Mouse (Mus musculus): Measurements from ENCODE around the gene Tbc1d8. TPM values are rescaled to one million over a fixed set of nuclear protein-coding genes. Genes with fewer than 3 reads are reported as not detected.

Gene Tbc1d8
- polyA plus RNA-seq, 1 experiment: 5.8 TPM

GRCm38 (mm10) chr1:39464760-39465159 lies 13.8 kb downstream of the Tbc1d8 start:
- Histone ChIP-seq H3K4me2 (ENCODE audit: low read depth) (no peak overlapping the region), H3K36me3 (ENCODE audit: control insufficient read depth, insufficient read depth) (no peaks in the 10 kb centered on the region), H3ac (ENCODE audit: control insufficient read depth, insufficient read length) (no peak overlapping the region), H3K79me2 (ENCODE audit: control insufficient read depth, insufficient read depth) (no peaks in the 10 kb centered on the region), H3K27me3 (ENCODE audit: control insufficient read depth, insufficient read depth, insufficient read length) (peaks cover 17% of the 10 kb centered on the region), H3K4me3 (no peak overlapping the region)
- TF ChIP-seq REST (IDR thresholded peaks at IDR 0.05; ENCODE audit: insufficient read depth, insufficient read length): no peak
- no peak for TF ChIP-seq MYOG (IDR thresholded peaks at IDR 0.05; ENCODE audit: control insufficient read depth in 1 of 3, insufficient read depth in 1 of 3, insufficient read length in 2 of 3, low read depth in 2 of 3)
- no peak for TF ChIP-seq POLR2AphosphoS2 (IDR thresholded peaks at IDR 0.05; ENCODE audit: insufficient read length, low read depth)
- no peak for TF ChIP-seq MYOD1 (IDR thresholded peaks at IDR 0.05; ENCODE audit: control insufficient read depth in 1 of 3, insufficient read length in 2 of 3, low read depth in 2 of 3)

GRCm38 (mm10) chr1:39462937-39463444 lies 15.6 kb downstream of the Tbc1d8 start:
- Histone ChIP-seq H3K36me3 (ENCODE audit: control insufficient read depth, insufficient read depth) (no peaks in the 10 kb centered on the region), H3K27me3 (ENCODE audit: control insufficient read depth, insufficient read depth, insufficient read length) (peaks cover 13% of the 10 kb centered on the region), H3K4me2 (ENCODE audit: low read depth) (no peak overlapping the region), H3K4me3 (no peak overlapping the region), H3K79me2 (ENCODE audit: control insufficient read depth, insufficient read depth) (no peaks in the 10 kb centered on the region), H3ac (ENCODE audit: control insufficient read depth, insufficient read length) (no peak overlapping the region)
- TF ChIP-seq MYOG (IDR thresholded peaks at IDR 0.05; ENCODE audit: control insufficient read depth in 1 of 3, insufficient read depth in 1 of 3, insufficient read length in 2 of 3, low read depth in 2 of 3): no peak
- TF ChIP-seq REST (IDR thresholded peaks at IDR 0.05; ENCODE audit: insufficient read depth, insufficient read length): no peak
- no peak for TF ChIP-seq SRF (IDR thresholded peaks at IDR 0.05; ENCODE audit: control insufficient read depth, insufficient read length, low read depth)
- no peak for TF ChIP-seq E2F4 (IDR thresholded peaks at IDR 0.05; ENCODE audit: insufficient read depth)
- TF ChIP-seq CEBPB (IDR thresholded peaks at IDR 0.05; ENCODE audit: insufficient read depth, poor library complexity, severe bottlenecking): no peak
- TF ChIP-seq MYOD1 (IDR thresholded peaks at IDR 0.05; ENCODE audit: control insufficient read depth in 1 of 3, insufficient read length in 2 of 3, low read depth in 2 of 3): no peak
- no peak for TF ChIP-seq MAX (IDR thresholded peaks at IDR 0.05; ENCODE audit: low read depth)
- no peak for TF ChIP-seq TCF3 (IDR thresholded peaks at IDR 0.05; ENCODE audit: insufficient read length, low read depth)
- TF ChIP-seq POLR2A (IDR thresholded peaks at IDR 0.05; ENCODE audit: insufficient read length, low read depth): no peak
- TF ChIP-seq TCF12 (IDR thresholded peaks at IDR 0.05; ENCODE audit: insufficient read depth, poor library complexity, severe bottlenecking): no peak
- no peak for TF ChIP-seq POLR2AphosphoS2 (IDR thresholded peaks at IDR 0.05; ENCODE audit: insufficient read length, low read depth)
- TF ChIP-seq USF1 (IDR thresholded peaks at IDR 0.05; ENCODE audit: low read depth): no peak

GRCm38 (mm10) chr1:39462036-39462435 lies 16.5 kb downstream of the Tbc1d8 start:
- Histone ChIP-seq H3ac (ENCODE audit: control insufficient read depth, insufficient read length) (no peak overlapping the region), H3K4me2 (ENCODE audit: low read depth) (no peak overlapping the region), H3K36me3 (ENCODE audit: control insufficient read depth, insufficient read depth) (no peaks in the 10 kb centered on the region), H3K4me3 (no peak overlapping the region), H3K79me2 (ENCODE audit: control insufficient read depth, insufficient read depth) (no peaks in the 10 kb centered on the region), H3K27me3 (ENCODE audit: control insufficient read depth, insufficient read depth, insufficient read length) (peaks cover 10% of the 10 kb centered on the region)
- TF ChIP-seq REST (IDR thresholded peaks at IDR 0.05; ENCODE audit: insufficient read depth, insufficient read length) (no peak), CEBPB (IDR thresholded peaks at IDR 0.05; ENCODE audit: insufficient read depth, poor library complexity, severe bottlenecking) (no peak), POLR2AphosphoS2 (IDR thresholded peaks at IDR 0.05; ENCODE audit: insufficient read length, low read depth) (no peak), POLR2A (IDR thresholded peaks at IDR 0.05; ENCODE audit: insufficient read length, low read depth) (no peak), E2F4 (IDR thresholded peaks at IDR 0.05; ENCODE audit: insufficient read depth) (no peak), USF1 (IDR thresholded peaks at IDR 0.05; ENCODE audit: low read depth) (no peak), MYOG (IDR thresholded peaks at IDR 0.05; ENCODE audit: control insufficient read depth in 1 of 3, insufficient read depth in 1 of 3, insufficient read length in 2 of 3, low read depth in 2 of 3) (no peak), TCF3 (IDR thresholded peaks at IDR 0.05; ENCODE audit: insufficient read length, low read depth) (no peak), SRF (IDR thresholded peaks at IDR 0.05; ENCODE audit: control insufficient read depth, insufficient read length, low read depth) (no peak), TCF12 (IDR thresholded peaks at IDR 0.05; ENCODE audit: insufficient read depth, poor library complexity, severe bottlenecking) (no peak), MYOD1 (IDR thresholded peaks at IDR 0.05; ENCODE audit: control insufficient read depth in 1 of 3, insufficient read length in 2 of 3, low read depth in 2 of 3) (no peak), MAX (IDR thresholded peaks at IDR 0.05; ENCODE audit: low read depth) (no peak)

GRCm38 (mm10) chr1:39460495-39460894 lies 18.1 kb downstream of the Tbc1d8 start:
- Histone ChIP-seq H3K27me3 (ENCODE audit: control insufficient read depth, insufficient read depth, insufficient read length) (peaks cover 2% of the 10 kb centered on the region), H3K79me2 (ENCODE audit: control insufficient read depth, insufficient read depth) (peaks cover 5% of the 10 kb centered on the region), H3K4me2 (ENCODE audit: low read depth) (no peak overlapping the region), H3ac (ENCODE audit: control insufficient read depth, insufficient read length) (no peak overlapping the region), H3K4me3 (no peak overlapping the region), H3K36me3 (ENCODE audit: control insufficient read depth, insufficient read depth) (no peaks in the 10 kb centered on the region)
- TF ChIP-seq MYOD1 (IDR thresholded peaks at IDR 0.05; ENCODE audit: control insufficient read depth in 1 of 3, insufficient read length in 2 of 3, low read depth in 2 of 3): no peak
- no peak for TF ChIP-seq MAX (IDR thresholded peaks at IDR 0.05; ENCODE audit: low read depth)
- TF ChIP-seq TCF3 (IDR thresholded peaks at IDR 0.05; ENCODE audit: insufficient read length, low read depth): no peak
- no peak for TF ChIP-seq POLR2A (IDR thresholded peaks at IDR 0.05; ENCODE audit: insufficient read length, low read depth)
- no peak for TF ChIP-seq REST (IDR thresholded peaks at IDR 0.05; ENCODE audit: insufficient read depth, insufficient read length)
- no peak for TF ChIP-seq USF1 (IDR thresholded peaks at IDR 0.05; ENCODE audit: low read depth)
- no peak for TF ChIP-seq MYOG (IDR thresholded peaks at IDR 0.05; ENCODE audit: control insufficient read depth in 1 of 3, insufficient read depth in 1 of 3, insufficient read length in 2 of 3, low read depth in 2 of 3)
- TF ChIP-seq SRF (IDR thresholded peaks at IDR 0.05; ENCODE audit: control insufficient read depth, insufficient read length, low read depth): no peak
- no peak for TF ChIP-seq TCF12 (IDR thresholded peaks at IDR 0.05; ENCODE audit: insufficient read depth, poor library complexity, severe bottlenecking)
- TF ChIP-seq CEBPB (IDR thresholded peaks at IDR 0.05; ENCODE audit: insufficient read depth, poor library complexity, severe bottlenecking): no peak
- TF ChIP-seq POLR2AphosphoS2 (IDR thresholded peaks at IDR 0.05; ENCODE audit: insufficient read length, low read depth): no peak
- TF ChIP-seq E2F4 (IDR thresholded peaks at IDR 0.05; ENCODE audit: insufficient read depth): no peak

Data from myocyte (in vitro differentiated cells).